Mouse (Mus musculus): ENCODE measurements around the gene Tceal7. TPM values are rescaled to one million over a fixed set of nuclear protein-coding genes. Genes with fewer than 3 reads are reported as not detected.

Tceal7 gene
- not detected in 2 replicates for polyA plus RNA-seq (2012; rRNA removed; ENCODE audit: low replicate concordance)

GRCm38 (mm10) chrX:136214729-136215677 is at the start of gene Tceal7, which contains the start of gene Bex1:
TSS of gene Tceal7 (plus strand) at chrX:136214779.
TSS of gene Bex1 (minus strand) at chrX:136215513.

GRCm38 (mm10) chrX:136172118-136172551 is 42.4 kb upstream of the Tceal7 start, which contains the start of gene Tceal8:
TSS of gene Tceal8 (minus strand) at chrX:136172342.

GRCm38 (mm10) chrX:136203664-136204066 is 10.9 kb upstream of the Tceal7 start, which contains the start of gene Tceal5:
TSS of gene Tceal5 (minus strand) at chrX:136203876.

GRCm38 (mm10) chrX:136244574-136245229 is 30.1 kb downstream of the Tceal7 start, which contains the start of gene Tceal9:
TSS of gene Tceal9 (plus strand) at chrX:136245079.

GRCm38 (mm10) chrX:136269743-136270392 is 55.3 kb downstream of the Tceal7 start, which contains the start of gene Bex3:
TSS of gene Bex3 (plus strand) at chrX:136270253.

Other genes with a start within 250 kb of the Tceal7 start
- 1.1 and 1.2 TPM in 2 replicates for gene Arxes2, start 221.0 kb upstream of the Tceal7 start, polyA plus RNA-seq (2012; rRNA removed; ENCODE audit: low replicate concordance)
- 0.31 and 0.57 TPM in 2 replicates for gene Arxes1, start 181.4 kb upstream of the Tceal7 start, polyA plus RNA-seq (2012; rRNA removed; ENCODE audit: low replicate concordance)
- gene Bex2, start 146.5 kb upstream of the Tceal7 start, polyA plus RNA-seq (2012; rRNA removed; ENCODE audit: low replicate concordance), result 0.82 and 1.0 TPM in 2 replicates
- gene Nxf3, start 129.5 kb upstream of the Tceal7 start, polyA plus RNA-seq (2012; rRNA removed; ENCODE audit: low replicate concordance), result not detected in 2 replicates
- not detected in 2 replicates for gene Bex4, start 75.8 kb upstream of the Tceal7 start, polyA plus RNA-seq (2012; rRNA removed; ENCODE audit: low replicate concordance)
- gene Tceal8, start 42.4 kb upstream of the Tceal7 start, polyA plus RNA-seq (2012; rRNA removed; ENCODE audit: low replicate concordance), result 0.09 TPM in 1 of 2 replicates, not detected in the other
- gene Tceal5, start 10.9 kb upstream of the Tceal7 start, polyA plus RNA-seq (2012; rRNA removed; ENCODE audit: low replicate concordance), result 0.13 TPM in 1 of 2 replicates, not detected in the other
- 0.33 and 0.49 TPM in 2 replicates for gene Bex1, start 734 bp downstream of the Tceal7 start, polyA plus RNA-seq (2012; rRNA removed; ENCODE audit: low replicate concordance)
- 0.58 and 1.5 TPM in 2 replicates for gene Tceal9, start 30.3 kb downstream of the Tceal7 start, polyA plus RNA-seq (2012; rRNA removed; ENCODE audit: low replicate concordance)
- gene Bex3, start 55.5 kb downstream of the Tceal7 start, polyA plus RNA-seq (2012; rRNA removed; ENCODE audit: low replicate concordance), result 6.1 and 6.4 TPM in 2 replicates